Mouse (Mus musculus) intestine, embryonic 14.5 days (tissue): ENCODE results near the gene Plekhm2. TPM values are rescaled to one million over a fixed set of nuclear protein-coding genes. Genes with fewer than 3 reads are reported as not detected.

Source experiments
- ATAC-seq: fragments of 200-750 bp; cut with Nextera tagmentation; replicated peaks from 2 replicates; pipeline ENCODE4 v1.8.0; 2017; ENCODE audit warnings: low read depth, moderate number of reproducible peaks, moderate TSS enrichment, moderate library complexity; ENCODE audit not compliant: low FRiP score, low TSS enrichment
- DNase-seq: peaks from one replicate; pipeline ENCODE4 v3.0.0-alpha.2; 2018; ENCODE audit warnings: low spot score
- H3K27ac ChIP-seq: fragments of 300-500 bp; sonication (generic); 2 replicates; pipeline ENCODE4 v1.5.1; 2014; ENCODE audit warnings: low read depth, mild to moderate bottlenecking, control low read depth
- H3K27me3 ChIP-seq: fragments of 300-500 bp; sonication (generic); replicated peaks from 2 replicates; pipeline ENCODE4 v1.6.1; 2014; ENCODE audit warnings: low read length, control low read depth; ENCODE audit not compliant: control insufficient read depth, insufficient read depth
- H3K36me3 ChIP-seq: fragments of 300-500 bp; sonication (generic); 2 replicates; pipeline ENCODE4 v1.6.1; 2014; ENCODE audit warnings: low read length, control low read depth; ENCODE audit not compliant: control insufficient read depth, insufficient read depth
- H3K4me1 ChIP-seq: fragments of 300-500 bp; sonication (generic); replicated peaks from 2 replicates; pipeline ENCODE4 v1.6.1; 2014; ENCODE audit warnings: low read length, control low read depth, mixed read lengths; ENCODE audit not compliant: control insufficient read depth, insufficient read depth
- H3K4me2 ChIP-seq: fragments of 300-500 bp; sonication (generic); 2 replicates; pipeline ENCODE4 v1.6.1; 2014; ENCODE audit warnings: low read length
- H3K4me3 ChIP-seq: fragments of 300-500 bp; sonication (generic); 2 replicates; pipeline ENCODE4 v1.5.1; 2014; ENCODE audit warnings: low read depth, low read length, control low read depth, mixed read lengths
- H3K9ac ChIP-seq: fragments of 300-500 bp; sonication (generic); 2 replicates; pipeline ENCODE4 v1.6.1; 2014; ENCODE audit warnings: mild to moderate bottlenecking, low read length
- H3K9me3 ChIP-seq: fragments of 300-500 bp; sonication (generic); 2 replicates; pipeline ENCODE4 v1.6.1; 2016; ENCODE audit warnings: low read length, control low read depth; ENCODE audit not compliant: control insufficient read depth
- WGBS: fragments of 180-500 bp; shearing (Covaris S2); extraction: QIAGEN DNeasy Blood & Tissue Kit; methylation state at CpG from one replicate; pipeline ENCODE4 v1.1.7; 2014; 5-methylcytosine and 5-hydroxymethylcytosine counted together
- polyA plus RNA-seq: library from polyadenylated mRNA; unstranded; fragments of >200 nt; fragmentation: Nextera tagmentation; extraction: Ambion mirVana; gene quantifications from 2 replicates; pipeline ENCODE4 v1.2.1, GENCODE M21; 2014

Gene Plekhm2
- polyA plus RNA-seq, 1 experiment from 2014 or later: 3.2 TPM

DNA sequence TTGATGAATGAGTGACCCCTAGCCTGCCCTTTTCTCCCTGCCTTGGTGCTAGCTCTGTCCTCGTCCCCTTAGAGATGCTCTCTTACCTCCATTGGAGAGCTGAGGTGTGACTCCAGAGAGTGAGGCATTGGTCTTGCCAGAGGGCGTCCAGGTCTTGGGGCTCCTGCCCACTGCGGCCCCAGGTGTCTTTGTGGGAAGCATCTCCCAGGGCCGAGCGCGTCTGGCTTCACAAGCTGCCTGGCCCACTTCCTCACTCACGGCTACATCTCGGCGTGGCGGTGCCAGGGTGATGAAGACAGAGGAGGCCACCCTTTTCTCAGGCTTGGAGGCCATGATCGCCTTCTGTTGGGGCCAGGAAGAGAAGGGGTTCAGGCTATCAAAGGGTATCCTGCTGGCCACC is 69.6 kb downstream of the Plekhm2 start:
- H3K4me2 ChIP-seq: no peak overlapping the region
- no peaks in the 10 kb centered on the region for H3K9me3 ChIP-seq
- H3K27ac ChIP-seq: no peak overlapping the region
- DNase-seq (no peak), ATAC-seq (no peak)
- H3K27me3 ChIP-seq: no peaks in the 10 kb centered on the region
- H3K4me1 ChIP-seq: peaks cover 9% of the 10 kb centered on the region
- peaks cover 45% of the 10 kb centered on the region for H3K36me3 ChIP-seq
- 93% methylated on average over 11 of the region's 11 CpGs for WGBS
- H3K9ac ChIP-seq: no peak overlapping the region
- H3K4me3 ChIP-seq: no peak overlapping the region

DNA sequence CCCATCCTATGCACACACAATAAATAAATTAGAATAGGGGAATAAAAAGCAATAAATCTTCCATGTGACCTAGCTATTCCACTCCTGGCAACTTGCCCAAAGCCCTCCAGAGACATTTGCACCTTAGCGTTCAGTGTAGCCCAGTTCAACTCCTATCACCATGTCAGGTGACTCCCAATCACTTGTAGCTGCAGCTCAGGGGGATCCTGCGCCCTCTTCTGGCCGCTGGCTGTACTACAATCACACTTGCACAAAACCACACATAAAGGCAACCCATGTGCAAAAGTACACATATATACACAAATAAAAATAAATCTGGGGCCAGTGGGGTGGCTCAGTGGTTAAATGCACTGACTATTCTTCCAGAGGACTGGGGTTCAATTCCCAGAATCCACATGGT is 73.2 kb downstream of the Plekhm2 start:
- peaks cover 79% of the 10 kb centered on the region for H3K36me3 ChIP-seq
- no peaks in the 10 kb centered on the region for H3K4me1 ChIP-seq
- no peaks in the 10 kb centered on the region for H3K27me3 ChIP-seq
- no peak overlapping the region for H3K27ac ChIP-seq
- ATAC-seq (peak; percentile 34; the same call in 1 of the 2 replicates), DNase-seq (peak; percentile 81)
- H3K9ac ChIP-seq: no peak overlapping the region
- H3K4me2 ChIP-seq: no peak overlapping the region
- no peak overlapping the region for H3K4me3 ChIP-seq
- 21% methylated on average over 3 of the region's 3 CpGs for WGBS
- H3K9me3 ChIP-seq: no peaks in the 10 kb centered on the region

DNA sequence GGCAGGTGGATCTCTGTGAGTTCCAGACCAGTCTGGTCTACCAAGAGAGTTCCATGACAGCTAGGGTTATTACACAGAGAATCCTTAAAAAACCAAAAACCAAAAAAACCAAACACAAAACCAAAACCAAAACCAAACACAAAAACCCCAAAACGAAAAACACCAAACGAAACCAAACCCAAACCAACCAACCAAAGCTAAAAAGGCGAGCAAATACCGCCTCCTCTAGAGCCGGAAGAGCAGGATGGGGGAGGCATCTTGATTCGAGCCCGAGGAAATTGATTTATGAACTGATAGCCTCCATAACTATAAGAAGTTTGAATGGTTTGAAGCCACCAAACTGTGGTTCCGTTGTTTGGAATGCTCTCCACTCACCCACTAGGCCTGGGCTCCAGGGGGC is 80.8 kb downstream of the Plekhm2 start:
- Histone ChIP-seq H3K4me2 (no peak overlapping the region), H3K27me3 (no peaks in the 10 kb centered on the region), H3K36me3 (peaks cover 86% of the 10 kb centered on the region), H3K9me3 (no peaks in the 10 kb centered on the region), H3K9ac (no peak overlapping the region), H3K4me3 (no peak overlapping the region), H3K27ac (no peak overlapping the region), H3K4me1 (no peaks in the 10 kb centered on the region)
- DNase-seq (no peak), ATAC-seq (no peak)
- 92% methylated on average over 8 of the region's 8 CpGs for WGBS

GRCm38 (mm10) chr4:141581051-141581450 is 83.6 kb downstream of the Plekhm2 start:
- no peak for ATAC-seq
- H3K4me2 ChIP-seq: no peak overlapping the region
- 94% methylated on average over 13 of the region's 13 CpGs for WGBS
- no peaks in the 10 kb centered on the region for H3K4me1 ChIP-seq
- H3K27me3 ChIP-seq: no peaks in the 10 kb centered on the region
- no peaks in the 10 kb centered on the region for H3K9me3 ChIP-seq
- no peak overlapping the region for H3K9ac ChIP-seq
- DNase-seq: no peak
- peaks cover 92% of the 10 kb centered on the region for H3K36me3 ChIP-seq
- no peak overlapping the region for H3K27ac ChIP-seq
- H3K4me3 ChIP-seq: no peak overlapping the region

DNA sequence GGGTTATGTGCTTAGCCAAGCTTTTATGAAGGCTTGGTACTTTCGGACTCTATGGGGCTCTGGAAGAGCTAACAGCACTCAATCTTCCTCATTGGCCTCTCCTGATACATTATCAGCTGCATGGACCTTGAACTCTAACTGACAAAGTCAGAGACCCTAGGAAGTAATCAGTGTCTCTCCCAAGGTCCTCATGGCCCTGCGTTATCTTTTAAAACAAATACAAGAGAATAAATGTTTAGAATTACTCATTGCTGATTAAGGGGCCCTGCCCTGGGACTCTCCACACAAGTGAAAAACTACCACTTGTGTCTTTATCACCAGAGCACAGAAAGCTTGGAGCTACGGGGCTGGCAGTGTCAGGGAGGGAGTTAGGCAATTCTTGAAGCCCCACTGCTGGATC is 85.9 kb downstream of the Plekhm2 start:
- Histone ChIP-seq H3K4me1 (0 out of 2 replicates have a peak, but pooled peaks cover 2% of the 10 kb centered on the region), H3K4me2 (no peak overlapping the region), H3K4me3 (no peak overlapping the region), H3K9ac (no peak overlapping the region), H3K27ac (0 out of 2 replicates have a peak overlapping the region, but pooled peaks have one; percentile 28), H3K36me3 (peaks cover 74% of the 10 kb centered on the region), H3K27me3 (no peaks in the 10 kb centered on the region), H3K9me3 (no peaks in the 10 kb centered on the region)
- peak; percentile 83 for ATAC-seq
- DNase-seq: no peak
- WGBS: 41% methylated on average over 3 of the region's 3 CpGs

- WGBS: 94% methylated on average over 7 of the region's 7 CpGs
- Histone ChIP-seq H3K4me2 (no peak overlapping the region), H3K4me1 (0 out of 2 replicates have a peak, but pooled peaks cover 7% of the 10 kb centered on the region), H3K36me3 (peaks cover 54% of the 10 kb centered on the region), H3K4me3 (no peak overlapping the region), H3K9me3 (no peaks in the 10 kb centered on the region), H3K27me3 (no peaks in the 10 kb centered on the region), H3K9ac (no peak overlapping the region), H3K27ac (no peak overlapping the region)
- DNase-seq (no peak), ATAC-seq (no peak)
Measured at GRCm38 (mm10) chr4:141576877-141577276, 87.8 kb downstream of the Plekhm2 start.

- Histone ChIP-seq H3K4me2 (no peak overlapping the region), H3K4me1 (0 out of 2 replicates have a peak, but pooled peaks cover 7% of the 10 kb centered on the region), H3K9me3 (no peaks in the 10 kb centered on the region), H3K36me3 (peaks cover 52% of the 10 kb centered on the region), H3K27ac (no peak overlapping the region), H3K9ac (no peak overlapping the region), H3K27me3 (no peaks in the 10 kb centered on the region), H3K4me3 (no peak overlapping the region)
- WGBS: 80% methylated on average over 11 of the region's 11 CpGs
- no peak for ATAC-seq
- DNase-seq: no peak
Measured at GRCm38 (mm10) chr4:141576404-141576803, 88.3 kb downstream of the Plekhm2 start.

Other genes starting within 250 kb of the Plekhm2 start
- gene Clcnkb, start 248.9 kb downstream of the Plekhm2 start, polyA plus RNA-seq: 0.51 TPM in 1 of 2 replicates, not detected in the other
- 3.5 and 3.8 TPM in 2 replicates for gene Hspb7, start 244.1 kb downstream of the Plekhm2 start, polyA plus RNA-seq
- 0.20 TPM in 1 of 2 replicates, not detected in the other for gene Srarp, start 228.8 kb downstream of the Plekhm2 start, polyA plus RNA-seq
- 29.9 and 30.9 TPM in 2 replicates for gene Zbtb17, start 220.2 kb downstream of the Plekhm2 start, polyA plus RNA-seq
- gene Spen, start 126.3 kb downstream of the Plekhm2 start, polyA plus RNA-seq: 12.8 and 14.9 TPM in 2 replicates
- 94.6 and 108 TPM in 2 replicates for gene Fblim1, start 58.8 kb downstream of the Plekhm2 start, polyA plus RNA-seq
- gene Tmem82, start 46.3 kb downstream of the Plekhm2 start, polyA plus RNA-seq: 6.0 and 8.4 TPM in 2 replicates
- 0.17 and 0.26 TPM in 2 replicates for gene Slc25a34, start 41.1 kb downstream of the Plekhm2 start, polyA plus RNA-seq
- 2.2 and 3.7 TPM in 2 replicates for gene Rsc1a1, start 20.7 kb upstream of the Plekhm2 start, polyA plus RNA-seq
- 19.5 and 20.0 TPM in 2 replicates for gene Ddi2, start 58.5 kb upstream of the Plekhm2 start, polyA plus RNA-seq
- 10.1 and 12.7 TPM in 2 replicates for gene Agmat, start 81.8 kb upstream of the Plekhm2 start, polyA plus RNA-seq
- gene Dnajc16, start 126.0 kb upstream of the Plekhm2 start, polyA plus RNA-seq: 4.4 and 4.5 TPM in 2 replicates
- 19.3 and 20.0 TPM in 2 replicates for gene Casp9, start 128.7 kb upstream of the Plekhm2 start, polyA plus RNA-seq
- gene Cela2a, start 161.3 kb upstream of the Plekhm2 start, polyA plus RNA-seq: 6.9 TPM in 1 of 2 replicates, not detected in the other
- not detected in 2 replicates for gene Ctrc, start 181.5 kb upstream of the Plekhm2 start, polyA plus RNA-seq
- gene Efhd2, start 210.0 kb upstream of the Plekhm2 start, polyA plus RNA-seq: 59.4 and 75.6 TPM in 2 replicates